Mouse (Mus musculus): ENCODE results near the gene Olfr866.

The Olfr866 gene

DNA sequence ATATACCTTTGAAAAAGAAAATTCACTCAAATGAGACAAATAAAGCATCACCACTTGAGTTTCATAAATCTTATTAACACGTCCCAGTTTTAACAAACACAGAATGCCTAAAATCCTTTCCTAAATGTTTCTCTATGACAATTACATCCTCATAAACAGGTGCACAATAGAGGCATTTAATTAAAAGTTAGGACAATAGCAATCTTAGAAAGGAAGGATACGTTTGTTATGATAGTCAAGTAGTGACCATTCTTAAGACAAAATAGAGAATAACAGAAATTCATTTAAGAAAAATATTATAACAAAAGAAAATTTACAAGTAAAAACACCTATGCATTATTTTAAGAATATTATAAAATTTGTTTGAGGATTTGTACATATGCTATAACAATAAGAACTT lies at the start of gene Olfr866:
Olfr866 (minus strand) TSS at position 101 of the 400 bp plus-strand sequence.
- DNase-seq (ENCODE audit: extremely low spot score, low read depth, low spot score), result no peak

- DNase-seq (ENCODE audit: extremely low spot score, low read depth, low spot score), result no peak
These were observed 45.8 kb upstream of the Olfr866 start for GRCm38 (mm10) chr9:20073523-20074177.

DNA sequence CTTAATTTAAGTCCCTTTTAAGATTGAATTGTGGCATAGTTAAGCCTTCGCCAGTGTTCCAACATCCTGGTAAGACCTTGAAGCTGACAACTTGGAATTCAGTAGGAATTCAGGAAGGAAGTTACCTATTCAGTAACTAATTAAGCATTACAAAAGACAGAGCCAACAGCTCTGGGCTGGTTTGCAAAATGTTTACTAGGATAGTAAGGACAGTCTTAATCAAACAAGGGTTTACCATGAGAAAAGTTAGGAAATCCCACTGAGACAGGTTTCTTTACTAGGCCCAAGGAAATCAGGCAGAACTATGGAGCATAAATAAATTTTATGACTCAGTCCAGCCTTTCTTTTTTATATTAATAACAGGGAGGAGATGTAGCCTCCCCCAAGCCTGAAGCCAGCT lies 43.5 kb upstream of the Olfr866 start:
- DNase-seq (ENCODE audit: extremely low spot score, low read depth, low spot score), result no peak

- no peak for DNase-seq (ENCODE audit: extremely low spot score, low read depth, low spot score)
These were observed 42.4 kb upstream of the Olfr866 start for GRCm38 (mm10) chr9:20070236-20070635.

- no peak for DNase-seq (ENCODE audit: extremely low spot score, low read depth, low spot score)
These were observed 29.6 kb upstream of the Olfr866 start, which contains the start of gene Olfr867 for GRCm38 (mm10) chr9:20057462-20057861. TSS of gene Olfr867 (minus strand) at chr9:20057562.

GRCm38 (mm10) chr9:20047964-20048363 lies 20.1 kb upstream of the Olfr866 start:
- no peak for DNase-seq (ENCODE audit: extremely low spot score, low read depth, low spot score)

Data from hindlimb bud, embryonic 11.5 days (tissue).